Mouse (Mus musculus): ENCODE measurements around the gene Metap1.
"Not testable (repeated sequence)": the region's sequence is repeated elsewhere in the genome, so short reads cannot be mapped to it uniquely, and the experiment has no call there.

Gene Metap1

DNA sequence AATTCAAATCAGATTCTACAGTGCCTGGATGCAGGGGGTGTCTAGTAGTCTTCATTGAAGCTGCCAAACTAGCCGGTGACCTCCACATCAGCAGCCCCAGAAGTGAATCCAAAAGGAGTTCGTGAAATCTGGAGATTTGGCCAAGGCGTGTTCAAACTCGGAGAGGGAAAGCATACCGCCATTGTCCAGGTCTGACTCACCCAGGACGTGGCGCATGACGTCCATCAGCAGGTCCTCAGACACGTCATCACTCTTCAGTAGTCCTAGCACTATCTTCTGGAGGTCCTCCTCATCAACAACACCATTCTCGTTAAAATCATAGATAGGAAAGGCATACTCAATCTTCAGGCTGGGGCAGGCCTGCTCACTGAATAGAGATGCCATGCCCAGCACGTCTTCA is 14.4 kb upstream of the Metap1 start:
- DNase-seq (ENCODE audit: low read depth, low spot score) = no peak

- DNase-seq (ENCODE audit: low read depth, low spot score) = no peak
These were observed 10.8 kb upstream of the Metap1 start for GRCm38 (mm10) chr3:138499854-138500740.

- no peak for DNase-seq (ENCODE audit: low read depth, low spot score)
These were observed 9.4 kb upstream of the Metap1 start for GRCm38 (mm10) chr3:138498731-138499130.

- no peak for DNase-seq (ENCODE audit: low read depth, low spot score)
These were observed 6.1 kb upstream of the Metap1 start for GRCm38 (mm10) chr3:138495166-138496145.

DNA sequence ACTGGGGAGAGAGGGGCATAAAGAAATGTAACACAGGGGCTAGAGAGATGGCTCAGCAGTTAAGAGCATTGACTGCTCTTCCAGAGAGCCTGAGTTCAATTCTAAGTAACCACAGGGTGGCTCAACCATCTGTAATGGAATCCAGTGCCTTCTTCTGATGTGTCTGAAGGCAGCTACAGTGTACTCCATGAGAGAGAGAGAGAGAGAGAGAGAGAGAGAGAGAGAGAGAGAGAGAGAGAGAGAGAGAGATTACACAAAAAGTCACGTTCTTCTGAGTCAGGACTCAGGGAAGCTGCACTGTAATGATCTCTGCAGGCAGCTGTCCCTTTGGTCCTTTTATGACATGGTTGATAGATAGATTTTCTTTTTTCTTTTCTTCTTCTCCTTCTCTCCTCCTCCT is 5.2 kb upstream of the Metap1 start:
- no peak for DNase-seq (ENCODE audit: low read depth, low spot score)

GRCm38 (mm10) chr3:138493668-138494067 is 4.4 kb upstream of the Metap1 start:
- no peak for DNase-seq (ENCODE audit: low read depth, low spot score)

DNA sequence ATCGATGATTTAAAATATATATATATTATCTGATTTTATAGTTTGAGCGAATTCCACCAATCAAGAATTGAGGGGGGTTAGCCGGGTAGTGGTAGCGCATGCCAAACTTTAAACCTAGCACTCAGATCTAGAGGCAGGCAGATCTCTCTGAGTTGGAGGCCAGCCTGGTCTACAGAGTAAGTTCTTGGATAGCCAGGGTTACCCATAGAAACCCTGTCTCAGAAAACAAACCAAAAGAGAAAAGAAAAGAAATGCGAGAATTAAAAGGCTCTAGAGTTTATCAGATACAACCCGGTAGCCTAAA is 671 bp upstream of the Metap1 start:
- peak; percentile 17 for DNase-seq (ENCODE audit: low read depth, low spot score)

GRCm38 (mm10) chr3:138488584-138489326 is 560 bp downstream of the Metap1 start:
- peak; percentile 64 for DNase-seq (ENCODE audit: low read depth, low spot score)

GRCm38 (mm10) chr3:138483240-138483639 is 6.1 kb downstream of the Metap1 start:
- no peak for DNase-seq (ENCODE audit: low read depth, low spot score)

DNA sequence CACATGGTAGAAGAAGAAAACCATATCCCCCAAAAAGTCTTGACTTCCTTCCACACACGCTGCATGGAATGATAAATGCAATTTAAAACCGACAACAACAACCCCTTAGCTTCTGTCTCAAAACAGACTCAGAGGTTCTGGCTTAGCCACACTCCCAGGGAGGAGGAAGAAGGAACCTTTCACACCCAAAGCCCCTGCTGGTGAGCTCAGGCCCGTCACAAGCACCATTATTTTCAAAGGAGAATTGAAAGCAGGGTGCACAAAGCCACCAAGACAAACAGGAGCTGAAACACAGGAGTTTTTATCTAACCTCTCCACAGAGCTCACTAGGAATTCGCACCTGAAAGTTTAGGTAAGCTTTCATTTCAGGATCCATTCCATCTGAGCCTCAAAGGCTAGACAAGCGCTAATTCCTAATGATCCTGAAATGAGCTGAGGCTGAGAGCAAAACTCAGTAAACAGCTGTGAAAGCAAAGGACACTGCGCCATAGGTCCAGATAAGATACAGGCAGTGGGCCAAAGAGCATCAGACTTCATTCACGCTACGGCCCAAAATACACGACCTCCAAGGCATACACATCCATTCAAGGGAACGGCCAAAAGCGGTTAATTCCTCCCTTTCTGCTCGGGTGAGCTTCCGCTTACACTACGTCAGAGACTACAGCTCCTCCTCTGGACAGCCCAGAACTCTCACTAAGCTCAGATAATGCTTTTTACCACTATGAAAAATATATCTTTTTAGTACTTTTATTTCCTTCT is 7.6 kb downstream of the Metap1 start:
- no peak for DNase-seq (ENCODE audit: low read depth, low spot score)

DNA sequence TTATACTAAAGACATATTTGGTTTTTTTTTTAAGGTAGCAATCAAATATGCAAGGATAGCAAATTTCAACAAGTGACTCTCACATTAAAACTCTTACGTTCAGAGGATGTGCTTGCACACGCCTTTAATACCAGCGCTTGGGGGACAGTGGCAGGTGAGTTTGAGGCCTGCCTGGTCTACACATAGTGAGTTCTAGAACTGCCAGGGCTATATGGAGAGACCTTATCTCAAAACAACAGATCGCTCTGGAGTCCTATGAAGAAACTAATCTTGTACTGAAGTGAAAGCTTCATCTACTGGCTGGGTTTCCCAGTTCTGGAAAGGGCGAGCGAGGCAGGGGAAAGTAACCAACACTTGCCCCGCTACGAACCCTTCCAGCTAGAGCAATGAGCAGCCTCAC is 9.8 kb downstream of the Metap1 start:
- no peak for DNase-seq (ENCODE audit: low read depth, low spot score)

GRCm38 (mm10) chr3:138471066-138471465 is 18.2 kb downstream of the Metap1 start:
- no peak for DNase-seq (ENCODE audit: low read depth, low spot score)

GRCm38 (mm10) chr3:138466656-138467055 is 22.7 kb downstream of the Metap1 start:
- DNase-seq (ENCODE audit: low read depth, low spot score) = not testable (repeated sequence)

DNA sequence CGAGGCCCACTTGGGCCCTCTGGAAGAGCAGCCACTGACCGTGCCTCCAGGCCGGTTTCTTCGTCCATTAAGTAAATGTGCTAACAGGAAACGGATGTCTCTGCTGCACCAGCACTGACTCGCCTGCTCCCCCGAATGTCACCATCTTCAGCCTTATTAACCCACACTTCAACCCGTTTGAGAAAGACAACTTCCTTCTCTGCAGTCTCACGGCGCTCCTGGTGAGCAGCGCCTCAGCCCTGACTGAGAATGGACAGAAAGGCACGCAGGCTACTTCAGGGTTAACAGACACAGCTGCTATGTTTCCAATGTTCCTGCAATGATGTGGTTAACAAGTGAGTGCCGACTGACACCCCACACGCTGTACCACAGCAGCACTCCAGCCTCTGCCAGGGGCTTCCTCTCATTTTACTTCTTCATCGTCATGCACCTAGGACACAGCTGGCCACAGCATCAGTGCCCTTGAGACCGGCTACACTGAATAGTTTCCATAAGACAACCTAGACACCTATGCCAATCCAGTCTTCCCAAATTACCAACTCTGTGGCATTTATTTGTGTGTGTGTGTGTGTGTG is 24.7 kb downstream of the Metap1 start:
- no peak for DNase-seq (ENCODE audit: low read depth, low spot score)

- no peak for DNase-seq (ENCODE audit: low read depth, low spot score)
These were observed 25.5 kb downstream of the Metap1 start for GRCm38 (mm10) chr3:138463807-138464206.

GRCm38 (mm10) chr3:138463137-138463536 is 26.2 kb downstream of the Metap1 start:
- peak; percentile 67 for DNase-seq (ENCODE audit: low read depth, low spot score)

- no peak for DNase-seq (ENCODE audit: low read depth, low spot score)
These were observed 27.5 kb downstream of the Metap1 start for GRCm38 (mm10) chr3:138461832-138462231.

- no peak for DNase-seq (ENCODE audit: low read depth, low spot score)
These were observed 29.1 kb downstream of the Metap1 start for GRCm38 (mm10) chr3:138460260-138460659.

- DNase-seq (ENCODE audit: low read depth, low spot score) = no peak
These were observed 30.9 kb downstream of the Metap1 start for GRCm38 (mm10) chr3:138458441-138458840.

DNA sequence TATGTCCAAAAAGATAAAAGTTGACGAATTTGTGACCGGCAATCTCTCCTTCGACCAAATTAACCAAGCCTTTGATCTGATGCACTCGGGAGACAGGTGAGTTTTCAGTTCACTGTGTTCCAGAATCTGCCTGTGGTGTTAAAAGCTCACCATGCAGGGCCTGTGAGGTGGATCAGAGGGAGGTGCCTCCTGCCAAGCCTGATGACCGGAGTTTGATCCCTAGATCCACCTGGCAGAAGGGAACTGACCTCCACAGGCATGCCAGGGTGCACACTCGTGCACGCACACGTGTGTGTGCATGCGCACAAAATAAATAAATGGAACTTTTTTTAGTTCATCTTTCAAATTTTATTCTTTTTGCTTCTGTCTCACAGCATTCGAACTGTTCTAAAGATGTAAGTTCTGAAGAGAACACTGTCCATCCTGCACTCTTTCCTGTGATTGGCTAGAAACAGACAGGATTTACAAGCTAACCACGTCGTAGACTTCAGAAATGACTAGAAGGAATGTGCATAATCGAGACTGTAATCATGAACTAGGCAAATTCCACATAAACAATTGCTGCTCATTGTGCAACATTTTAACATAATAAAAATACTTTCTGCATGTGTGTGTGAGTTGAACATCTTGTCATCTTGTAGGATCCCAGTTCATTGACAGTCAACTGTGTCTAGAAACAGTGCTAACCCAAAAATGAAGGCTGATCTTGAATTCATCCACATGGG is 34.4 kb downstream of the Metap1 start:
- DNase-seq (ENCODE audit: low read depth, low spot score) = no peak
